Mouse (Mus musculus): ENCODE measurements at regions not wholly inside any gene's neighbourhood (a gene's known extent, or its start where the extent isn't known, plus 50 kb on each side); places are given as distances from the start of the nearest gene placed in this dataset.

GRCm38 (mm10) chr1:164622946-164623345, 164.8 kb upstream of the Atp1b1 start:
- Histone ChIP-seq H3K4me2 (ENCODE audit: low read depth, low read length) (no peak overlapping the region), H3K4me3 (ENCODE audit: low read depth, low read length) (no peak overlapping the region), H3K9me3 (replicated peaks; ENCODE audit: control insufficient read depth, low read length) (no peaks in the 10 kb centered on the region), H3K36me3 (replicated peaks; ENCODE audit: control insufficient read depth, insufficient read depth, low read length) (no peaks in the 10 kb centered on the region), H3K27me3 (ENCODE audit: control insufficient read depth, insufficient read depth, low read length) (no peaks in the 10 kb centered on the region), H3K27ac (ENCODE audit: low read depth) (no peak overlapping the region), H3K9ac (replicated peaks; ENCODE audit: low read depth, low read length) (no peak overlapping the region), H3K4me1 (ENCODE audit: control insufficient read depth, insufficient read depth) (no peaks in the 10 kb centered on the region)
- TF ChIP-seq EP300 (IDR thresholded peaks at IDR 0.05; ENCODE audit: low read depth) (no peak), CTCF (IDR thresholded peaks at IDR 0.05; ENCODE audit: low read depth) (no peak)
- DNase-seq (ENCODE audit: low spot score) (no peak), ATAC-seq (ENCODE audit: insufficient read depth, low read depth) (no peak)
- WGBS, result 91% methylated on average over 4 of the region's 4 CpGs

GRCm38 (mm10) chr1:164622417-164622816, 164.3 kb upstream of the Atp1b1 start:
- no peak overlapping the region for H3K4me3 ChIP-seq (ENCODE audit: low read depth, low read length)
- no peaks in the 10 kb centered on the region for H3K9me3 ChIP-seq (replicated peaks; ENCODE audit: control insufficient read depth, low read length)
- no peaks in the 10 kb centered on the region for H3K4me1 ChIP-seq (ENCODE audit: control insufficient read depth, insufficient read depth)
- H3K36me3 ChIP-seq (replicated peaks; ENCODE audit: control insufficient read depth, insufficient read depth, low read length), result no peaks in the 10 kb centered on the region
- ATAC-seq (ENCODE audit: insufficient read depth, low read depth) (no peak), DNase-seq (ENCODE audit: low spot score) (no peak)
- TF ChIP-seq EP300 (IDR thresholded peaks at IDR 0.05; ENCODE audit: low read depth) (no peak), CTCF (IDR thresholded peaks at IDR 0.05; ENCODE audit: low read depth) (no peak)
- H3K27me3 ChIP-seq (ENCODE audit: control insufficient read depth, insufficient read depth, low read length), result no peaks in the 10 kb centered on the region
- no peak overlapping the region for H3K9ac ChIP-seq (replicated peaks; ENCODE audit: low read depth, low read length)
- WGBS, result 85% methylated on average over 3 of the region's 3 CpGs
- no peak overlapping the region for H3K4me2 ChIP-seq (ENCODE audit: low read depth, low read length)
- no peak overlapping the region for H3K27ac ChIP-seq (ENCODE audit: low read depth)

GRCm38 (mm10) chr1:164620129-164620528, 162.0 kb upstream of the Atp1b1 start:
- Histone ChIP-seq H3K36me3 (replicated peaks; ENCODE audit: control insufficient read depth, insufficient read depth, low read length) (no peaks in the 10 kb centered on the region), H3K4me1 (ENCODE audit: control insufficient read depth, insufficient read depth) (no peaks in the 10 kb centered on the region), H3K9me3 (replicated peaks; ENCODE audit: control insufficient read depth, low read length) (no peaks in the 10 kb centered on the region; the same call in 1 of the 2 replicates), H3K27me3 (ENCODE audit: control insufficient read depth, insufficient read depth, low read length) (no peaks in the 10 kb centered on the region), H3K4me2 (ENCODE audit: low read depth, low read length) (no peak overlapping the region), H3K4me3 (ENCODE audit: low read depth, low read length) (no peak overlapping the region), H3K27ac (ENCODE audit: low read depth) (no peak overlapping the region), H3K9ac (replicated peaks; ENCODE audit: low read depth, low read length) (no peak overlapping the region)
- WGBS, result 74% methylated on average over 1 of the region's 1 CpGs
- DNase-seq (ENCODE audit: low spot score), result no peak
- ATAC-seq (ENCODE audit: insufficient read depth, low read depth), result no peak
- TF ChIP-seq EP300 (IDR thresholded peaks at IDR 0.05; ENCODE audit: low read depth), result no peak
- no peak for TF ChIP-seq CTCF (IDR thresholded peaks at IDR 0.05; ENCODE audit: low read depth)

- Histone ChIP-seq H3K9me3 (replicated peaks; ENCODE audit: control insufficient read depth, low read length) (no peaks in the 10 kb centered on the region; the same call in 1 of the 2 replicates), H3K36me3 (replicated peaks; ENCODE audit: control insufficient read depth, insufficient read depth, low read length) (no peaks in the 10 kb centered on the region), H3K27ac (ENCODE audit: low read depth) (no peak overlapping the region), H3K27me3 (ENCODE audit: control insufficient read depth, insufficient read depth, low read length) (no peaks in the 10 kb centered on the region), H3K4me2 (ENCODE audit: low read depth, low read length) (no peak overlapping the region), H3K4me3 (ENCODE audit: low read depth, low read length) (no peak overlapping the region), H3K4me1 (ENCODE audit: control insufficient read depth, insufficient read depth) (no peaks in the 10 kb centered on the region), H3K9ac (replicated peaks; ENCODE audit: low read depth, low read length) (no peak overlapping the region)
- ATAC-seq (ENCODE audit: insufficient read depth, low read depth), result no peak
- no peak for DNase-seq (ENCODE audit: low spot score)
- TF ChIP-seq CTCF (IDR thresholded peaks at IDR 0.05; ENCODE audit: low read depth), result no peak
- no peak for TF ChIP-seq EP300 (IDR thresholded peaks at IDR 0.05; ENCODE audit: low read depth)
These were observed 159.7 kb upstream of the Atp1b1 start for GRCm38 (mm10) chr1:164617871-164618270.

GRCm38 (mm10) chr1:164607061-164607460, 148.9 kb upstream of the Atp1b1 start:
- ATAC-seq (ENCODE audit: insufficient read depth, low read depth), result no peak
- no peaks in the 10 kb centered on the region for H3K4me1 ChIP-seq (ENCODE audit: control insufficient read depth, insufficient read depth)
- no peak for TF ChIP-seq EP300 (IDR thresholded peaks at IDR 0.05; ENCODE audit: low read depth)
- TF ChIP-seq CTCF (IDR thresholded peaks at IDR 0.05; ENCODE audit: low read depth), result no peak
- H3K4me2 ChIP-seq (ENCODE audit: low read depth, low read length), result no peak overlapping the region
- no peaks in the 10 kb centered on the region for H3K27me3 ChIP-seq (ENCODE audit: control insufficient read depth, insufficient read depth, low read length)
- no peak for DNase-seq (ENCODE audit: low spot score)
- 82% methylated on average over 5 of the region's 5 CpGs for WGBS
- no peaks in the 10 kb centered on the region for H3K9me3 ChIP-seq (replicated peaks; ENCODE audit: control insufficient read depth, low read length)
- H3K27ac ChIP-seq (ENCODE audit: low read depth), result no peak overlapping the region
- no peak overlapping the region for H3K4me3 ChIP-seq (ENCODE audit: low read depth, low read length)
- H3K36me3 ChIP-seq (replicated peaks; ENCODE audit: control insufficient read depth, insufficient read depth, low read length), result no peaks in the 10 kb centered on the region
- no peak overlapping the region for H3K9ac ChIP-seq (replicated peaks; ENCODE audit: low read depth, low read length)

GRCm38 (mm10) chr1:164606141-164606754, 148.1 kb upstream of the Atp1b1 start:
- Histone ChIP-seq H3K4me1 (ENCODE audit: control insufficient read depth, insufficient read depth) (no peaks in the 10 kb centered on the region), H3K27me3 (ENCODE audit: control insufficient read depth, insufficient read depth, low read length) (no peaks in the 10 kb centered on the region), H3K4me2 (ENCODE audit: low read depth, low read length) (no peak overlapping the region), H3K4me3 (ENCODE audit: low read depth, low read length) (no peak overlapping the region), H3K27ac (ENCODE audit: low read depth) (no peak overlapping the region), H3K36me3 (replicated peaks; ENCODE audit: control insufficient read depth, insufficient read depth, low read length) (no peaks in the 10 kb centered on the region), H3K9ac (replicated peaks; ENCODE audit: low read depth, low read length) (no peak overlapping the region), H3K9me3 (replicated peaks; ENCODE audit: control insufficient read depth, low read length) (no peaks in the 10 kb centered on the region)
- TF ChIP-seq EP300 (IDR thresholded peaks at IDR 0.05; ENCODE audit: low read depth) (no peak), CTCF (IDR thresholded peaks at IDR 0.05; ENCODE audit: low read depth) (no peak)
- ATAC-seq (ENCODE audit: insufficient read depth, low read depth), result no peak
- no peak for DNase-seq (ENCODE audit: low spot score)
- WGBS, result 67% methylated on average over 8 of the region's 8 CpGs
